Mouse (Mus musculus) CH12.LX (cell line): ENCODE data around the gene Smo. TPM values are rescaled to one million over a fixed set of nuclear protein-coding genes. Genes with fewer than 3 reads are reported as not detected.

ENCODE experiments used
- DNase-seq: peaks from one replicate; pipeline ENCODE4 v3.0.0-alpha.2; 2013; ENCODE audit errors: extremely low read depth
- H3K27ac ChIP-seq: 2 replicates; pipeline ENCODE4 v1.5.1; 2012; ENCODE audit warnings: low read depth, mild to moderate bottlenecking, control low read depth, moderate library complexity; ENCODE audit not compliant: insufficient read depth
- H3K27me3 ChIP-seq: replicated peaks from 2 replicates; pipeline ENCODE3; 2012; ENCODE audit warnings: inconsistent platforms
- H3K36me3 ChIP-seq, 2 experiments: replicated peaks in 1 of 2; 2 replicates each; pipeline versions ENCODE3 to v1.6.1; 2012; ENCODE audit warnings: inconsistent platforms in 1 of 2, low read length in 1 of 2, mild to moderate bottlenecking in 1 of 2, mixed read lengths in 1 of 2, moderate library complexity in 1 of 2; ENCODE audit not compliant: control insufficient read depth in 1 of 2, insufficient read depth in 1 of 2
- H3K4me1 ChIP-seq, 2 experiments: 2 replicates each; pipeline ENCODE4 v1.6.1; 2012; ENCODE audit warnings: inconsistent platforms in 1 of 2, moderate library complexity in 1 of 2; ENCODE audit not compliant: insufficient read depth in 2 of 2, control insufficient read depth in 1 of 2
- H3K4me2 ChIP-seq: 2 replicates; pipeline ENCODE4 v1.6.1; 2012; ENCODE audit warnings: low read depth, mild to moderate bottlenecking, control low read depth; ENCODE audit not compliant: poor library complexity, insufficient read depth, severe bottlenecking
- H3K4me3 ChIP-seq, 3 experiments: fragments of 150-350 bp in 1 of 3; sonication (generic) in 1 of 3; replicated peaks in 1 of 3; 2 replicates each; pipeline versions ENCODE3 to v1.5.1; 2011 to 2012; ENCODE audit warnings: low read depth in 2 of 3, low read length in 2 of 3, mild to moderate bottlenecking in 2 of 3, moderate library complexity in 2 of 3, control low read depth in 1 of 3, improper control_type of control experiment in 1 of 3, inconsistent platforms in 1 of 3, mixed read lengths in 1 of 3; ENCODE audit not compliant: poor library complexity in 1 of 3
- H3K79me2 ChIP-seq: replicated peaks from 2 replicates; pipeline ENCODE4 v1.6.1; 2012; ENCODE audit warnings: mild to moderate bottlenecking, moderate library complexity; ENCODE audit not compliant: control insufficient read depth, poor library complexity, insufficient read depth, severe bottlenecking; ENCODE audit errors: extremely low read depth
- H3K9ac ChIP-seq: 2 replicates; pipeline ENCODE4 v1.6.1; 2012; ENCODE audit warnings: low read depth, mild to moderate bottlenecking, control low read depth, moderate library complexity; ENCODE audit not compliant: insufficient read depth
- H3K9me3 ChIP-seq: replicated peaks from 2 replicates; pipeline ENCODE3; 2012; ENCODE audit warnings: low read length, inconsistent platforms, mixed read lengths
- CTCF ChIP-seq, 2 experiments: IDR thresholded peaks in 1 of 2; conservative IDR thresholded peaks in 1 of 2; 2 replicates each; pipeline ENCODE4 v1.5.1; 2011 to 2012; ENCODE audit warnings: low read depth in 2 of 2, low read length in 2 of 2, improper control_type of control experiment in 1 of 2, inconsistent platforms in 1 of 2, mild to moderate bottlenecking in 1 of 2, moderate library complexity in 1 of 2
- MAX ChIP-seq: IDR thresholded peaks from 2 replicates; pipeline ENCODE4 v1.6.1; 2011; ENCODE audit warnings: low read length, improper control_type of control experiment
- PAX5 ChIP-seq: IDR thresholded peaks from 2 replicates; pipeline ENCODE4 v1.6.1; 2012; ENCODE audit warnings: low read length, inconsistent platforms, mixed read lengths
- POLR2AphosphoS2 ChIP-seq: IDR thresholded peaks from 2 replicates; pipeline ENCODE4 v1.6.1; 2011; ENCODE audit warnings: low read depth, low read length, improper control_type of control experiment
- SIN3A ChIP-seq: IDR thresholded peaks from 2 replicates; pipeline ENCODE4 v1.6.1; 2012; ENCODE audit warnings: low read length, improper control_type of control experiment, inconsistent platforms
- TCF12 ChIP-seq: IDR thresholded peaks from 2 replicates; pipeline ENCODE4 v1.6.1; 2014; ENCODE audit warnings: low read depth, mild to moderate bottlenecking, inconsistent platforms, low read length, improper control_type of control experiment
- UBTF ChIP-seq: IDR thresholded peaks from 2 replicates; pipeline ENCODE4 v1.6.1; 2012; ENCODE audit warnings: low read depth, mild to moderate bottlenecking, inconsistent platforms, low read length, improper control_type of control experiment, moderate library complexity
- ZC3H11A ChIP-seq: IDR thresholded peaks from 2 replicates; pipeline ENCODE4 v1.6.1; 2012; ENCODE audit warnings: low read depth, mild to moderate bottlenecking, inconsistent platforms, low read length, improper control_type of control experiment
- dilution Hi-C: fragments of 300-500 bp; cut with MboI; formaldehyde crosslinking; loops from 2 replicates; pipeline ENCODE4 v1.14.3; 2020; ENCODE audit warnings: low sequenced_read_pairs; ENCODE audit not compliant: extremely low pct_unique_long_range_greater_than_20kb, extremely low pct_ligation_motif_present
- in situ Hi-C: fragments of 300-500 bp; cut with MboI; formaldehyde crosslinking; loops from 3 replicates; pipeline ENCODE4 v1.14.3; 2019; ENCODE audit warnings: low sequenced_read_pairs, low pct_ligation_motif_present, low pct_unique_long_range_greater_than_20kb, mixed read lengths
- polyA plus RNA-seq: library from polyadenylated mRNA; unstranded; fragments of >175 nt; gene quantifications from 2 replicates; pipeline ENCODE4 v1.2.1, GENCODE M21; 2012; ENCODE audit warnings: low read depth; ENCODE audit not compliant: insufficient read length
- total RNA-seq, 2 experiments: library from RNA; depleted of rRNA; stranded (reverse); fragments of 300-350 nt in 1 of 2; fragments of >200 nt in 1 of 2; gene quantifications; 2 replicates each; pipeline ENCODE4 v1.2.3; 2012 to 2014

The Smo gene
- total and polyA plus RNA-seq, 3 experiments: 0.04 to 0.17 TPM; not detected in 1

GRCm38 (mm10) chr6:29805381-29805780 lies 70.1 kb downstream of the Smo start:
- Histone ChIP-seq H3K9me3 (no peaks in the 10 kb centered on the region), H3K27me3 (no peaks in the 10 kb centered on the region), H3K79me2 (peaks cover 2% of the 10 kb centered on the region; the same call in 1 of the 2 replicates)
- TF ChIP-seq TCF12 (no peak), SIN3A (no peak), CTCF (conservative IDR thresholded peaks at IDR 0.05 in 1 of 2, IDR thresholded peaks at IDR 0.05 in 1 of 2; ENCODE audit: low read depth in 2 of 2, low read length in 2 of 2) (no peak), UBTF (no peak), MAX (no peak), ZC3H11A (no peak), PAX5 (no peak), POLR2AphosphoS2 (no peak)
- TF ChIP-seq, all 38 proteins: peak for 0
- H3K36me3 ChIP-seq: peaks cover 0 to 28% of the 10 kb centered on the region in 2 experiments
- dilution Hi-C loops (no loop called here), in situ Hi-C loops (no loop called here)
- no peak overlapping the region for H3K9ac ChIP-seq
- H3K4me1 ChIP-seq: peaks cover 2 to 31% of the 10 kb centered on the region in 2 experiments; a peak in 2 of 4 replicates
- H3K4me2 ChIP-seq: no peak overlapping the region
- H3K4me3 ChIP-seq: no peak overlapping the region
- H3K27ac ChIP-seq: no peak overlapping the region
- no peak for DNase-seq

Other genes with a start within 250 kb of the Smo start
- 0.59 and 0.64 TPM in 2 replicates for gene Kcp, start 227.6 kb upstream of the Smo start, total RNA-seq (2012; rRNA removed)
- gene Kcp, start 227.6 kb upstream of the Smo start, total RNA-seq (2014; rRNA removed): not detected in 2 replicates
- 0.49 and 0.51 TPM in 2 replicates for gene Kcp, start 227.6 kb upstream of the Smo start, polyA plus RNA-seq
- 134 and 152 TPM in 2 replicates for gene Irf5, start 208.9 kb upstream of the Smo start, total RNA-seq (2012; rRNA removed)
- gene Irf5, start 208.9 kb upstream of the Smo start, total RNA-seq (2014; rRNA removed): 158 and 159 TPM in 2 replicates
- gene Irf5, start 208.9 kb upstream of the Smo start, polyA plus RNA-seq: 134 and 144 TPM in 2 replicates
- gene Tnpo3, start 125.6 kb upstream of the Smo start, total RNA-seq (2012; rRNA removed): 60.5 and 75.1 TPM in 2 replicates
- gene Tnpo3, start 125.6 kb upstream of the Smo start, total RNA-seq (2014; rRNA removed): 66.4 and 76.0 TPM in 2 replicates
- 130 and 140 TPM in 2 replicates for gene Tnpo3, start 125.6 kb upstream of the Smo start, polyA plus RNA-seq
- 8.7 and 12.2 TPM in 2 replicates for gene Tspan33, start 41.3 kb upstream of the Smo start, total RNA-seq (2012; rRNA removed)
- gene Tspan33, start 41.3 kb upstream of the Smo start, total RNA-seq (2014; rRNA removed): 8.5 TPM in 2 replicates
- gene Tspan33, start 41.3 kb upstream of the Smo start, polyA plus RNA-seq: 10.4 and 11.2 TPM in 2 replicates
- gene Ahcyl2, start 32.5 kb downstream of the Smo start, total RNA-seq (2012; rRNA removed): 50.0 and 77.1 TPM in 2 replicates
- 184 and 196 TPM in 2 replicates for gene Ahcyl2, start 32.5 kb downstream of the Smo start, total RNA-seq (2014; rRNA removed)
- 178 and 204 TPM in 2 replicates for gene Ahcyl2, start 32.5 kb downstream of the Smo start, polyA plus RNA-seq
- gene Strip2, start 181.5 kb downstream of the Smo start, total RNA-seq (2012; rRNA removed): 0.42 and 1.1 TPM in 2 replicates
- gene Strip2, start 181.5 kb downstream of the Smo start, total RNA-seq (2014; rRNA removed): 1.3 and 1.6 TPM in 2 replicates
- 1.4 TPM in 2 replicates for gene Strip2, start 181.5 kb downstream of the Smo start, polyA plus RNA-seq